Mouse (Mus musculus) urinary bladder, postnatal 10 days (tissue): ENCODE results near the gene Ccdc71l.

Experiments
- DNase-seq: peaks from one replicate; pipeline ENCODE4 v3.0.0; 2022; ENCODE audit warnings: low spot score

Ccdc71l gene

DNA sequence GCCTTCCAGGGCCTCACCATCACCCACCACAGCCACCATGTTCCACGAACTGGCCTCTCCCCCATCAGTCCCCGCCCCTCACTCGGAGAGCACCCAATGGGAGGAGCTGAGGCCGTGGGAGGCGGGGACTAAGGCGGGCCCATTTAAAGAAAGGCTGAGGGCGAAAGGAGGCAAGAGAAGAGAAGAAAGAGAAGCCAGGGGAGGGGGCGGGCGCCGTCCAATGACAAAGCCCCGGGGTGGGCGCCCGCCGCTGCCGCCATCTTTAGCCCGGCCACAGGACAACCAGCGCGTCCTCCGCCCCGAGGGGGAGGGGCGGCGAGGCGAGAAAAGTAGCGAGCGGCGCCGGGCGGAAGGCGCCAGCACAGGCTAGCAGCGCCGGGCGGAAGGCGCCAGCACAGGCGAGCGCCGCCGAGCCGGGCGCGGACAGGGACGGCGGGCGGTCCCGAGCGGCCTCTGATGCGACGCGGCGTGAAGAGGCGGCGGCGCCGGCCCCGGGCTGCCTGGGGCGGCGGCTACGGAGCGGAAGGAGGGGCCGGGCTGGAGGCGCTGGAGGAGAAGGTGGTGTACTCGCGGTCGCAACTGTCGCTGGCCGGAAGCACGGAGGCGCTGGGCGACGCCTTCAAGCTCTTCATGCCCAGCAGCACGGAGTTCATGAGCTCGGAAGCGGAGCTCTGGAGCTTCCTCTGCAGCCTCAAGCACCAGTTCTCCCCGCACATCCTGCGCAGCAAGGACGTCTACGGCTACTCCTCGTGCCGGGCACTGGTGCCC, at the start of gene Ccdc71l:
Gene Ccdc71l, plus strand, starts transcription at position 177 of the 768 bp plus-strand sequence.
- DNase-seq: peak; percentile 40

- no peak for DNase-seq
Observed at GRCm38 (mm10) chr12:32339078-32339477, 39.4 kb upstream of the Ccdc71l start.

DNA sequence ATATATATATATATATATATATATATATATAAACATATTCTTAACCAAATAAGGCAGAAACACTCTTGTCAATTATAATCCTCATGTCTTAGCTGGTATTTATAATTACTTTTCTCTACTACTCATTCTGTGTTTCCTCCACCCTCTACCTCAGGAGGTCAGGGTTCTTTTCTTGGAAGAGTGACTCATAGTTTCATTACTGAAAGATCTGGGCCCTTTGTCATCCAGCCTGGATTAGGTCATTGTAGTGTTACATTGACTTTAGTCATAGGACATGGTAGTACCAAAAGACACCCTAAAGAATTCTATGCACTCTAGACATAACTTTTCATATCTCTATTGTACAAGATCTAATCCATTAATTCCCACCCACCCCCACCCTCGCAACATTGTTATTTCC, 35.0 kb upstream of the Ccdc71l start:
- no peak for DNase-seq

GRCm38 (mm10) chr12:32346121-32346520, 32.4 kb upstream of the Ccdc71l start:
- no peak for DNase-seq

DNA sequence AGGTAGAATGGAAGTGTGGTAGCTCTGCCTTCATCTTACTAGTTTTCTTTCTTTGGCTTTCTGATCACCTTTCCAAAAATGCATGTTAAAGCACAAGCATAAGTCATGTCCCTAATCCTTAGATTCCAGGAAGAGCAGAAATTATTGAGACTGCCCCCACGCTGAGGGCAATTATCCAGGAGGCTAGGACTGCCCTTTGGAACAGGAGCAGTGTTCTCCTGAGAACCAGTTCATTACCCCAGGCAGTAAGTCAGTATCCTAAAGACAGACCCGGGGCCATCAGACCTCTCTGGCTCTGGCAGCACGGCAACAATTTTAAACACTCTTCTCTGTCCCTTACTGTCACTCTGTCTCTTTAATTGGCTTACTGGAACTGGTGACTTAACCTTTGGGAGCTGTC, 30.0 kb upstream of the Ccdc71l start:
- no peak for DNase-seq

GRCm38 (mm10) chr12:32351874-32352273, 26.6 kb upstream of the Ccdc71l start:
- DNase-seq: no peak

DNA sequence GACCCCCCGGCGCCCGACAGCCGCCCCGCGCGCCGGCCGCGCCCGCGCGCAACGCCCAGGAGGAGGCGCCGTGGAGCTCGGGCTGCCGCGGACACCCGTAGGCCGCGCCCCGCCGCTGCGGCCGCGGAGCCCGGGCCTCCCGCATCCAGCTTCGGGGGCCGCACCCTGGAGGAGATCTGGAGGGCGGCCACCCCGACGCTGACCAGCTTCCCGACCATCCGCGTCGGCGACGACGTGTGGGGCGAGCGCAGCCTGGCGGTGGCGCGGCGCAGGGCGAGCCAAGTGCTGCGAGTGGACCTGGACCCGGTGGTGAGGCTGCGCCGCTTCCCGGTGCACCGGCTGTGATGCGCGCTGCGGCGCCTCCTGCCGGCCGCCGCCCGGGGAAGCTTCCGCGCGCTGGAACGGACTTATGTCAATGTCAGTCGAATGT, 807 bp downstream of the Ccdc71l start:
- DNase-seq: peak; percentile 39

- no peak for DNase-seq
Observed at GRCm38 (mm10) chr12:32379731-32380130, 1.2 kb downstream of the Ccdc71l start.

DNA sequence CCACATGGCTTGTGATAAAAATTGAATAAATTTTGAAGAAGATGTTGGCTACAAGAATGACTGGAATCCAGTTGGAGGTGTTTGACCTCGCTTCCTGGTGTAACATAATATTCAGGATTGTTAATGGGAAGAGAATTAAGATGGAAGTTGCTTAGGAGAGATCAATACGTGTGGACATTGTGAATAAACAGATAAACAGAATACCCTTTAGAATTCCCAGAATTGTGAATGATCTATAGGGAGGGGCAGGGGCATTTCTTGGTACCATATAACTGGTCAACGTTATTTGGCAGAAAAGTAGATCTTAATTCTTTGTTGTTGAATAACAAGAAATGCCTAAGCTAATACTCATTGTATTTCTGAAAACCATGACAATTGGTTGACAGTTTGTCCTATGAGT, 2.0 kb downstream of the Ccdc71l start:
- no peak for DNase-seq

DNA sequence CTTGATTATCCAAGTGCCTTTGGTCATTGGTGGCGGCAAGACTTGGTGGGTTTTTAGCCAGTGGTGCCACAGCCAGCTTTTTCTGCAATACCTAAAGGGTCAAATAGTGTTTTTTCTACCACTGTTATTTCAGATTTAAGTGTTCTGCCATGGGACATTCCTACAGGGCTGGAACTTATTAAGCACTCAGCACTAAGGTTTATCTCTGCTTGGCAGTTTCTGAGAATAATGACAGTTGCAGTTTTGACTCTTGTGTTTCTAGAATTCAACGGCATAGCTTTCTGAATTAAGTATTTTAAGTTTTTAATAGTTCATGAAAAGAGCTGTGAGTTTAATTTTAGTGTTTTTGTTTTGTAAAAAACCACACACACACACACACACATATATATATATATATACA, 2.5 kb downstream of the Ccdc71l start:
- no peak for DNase-seq

DNA sequence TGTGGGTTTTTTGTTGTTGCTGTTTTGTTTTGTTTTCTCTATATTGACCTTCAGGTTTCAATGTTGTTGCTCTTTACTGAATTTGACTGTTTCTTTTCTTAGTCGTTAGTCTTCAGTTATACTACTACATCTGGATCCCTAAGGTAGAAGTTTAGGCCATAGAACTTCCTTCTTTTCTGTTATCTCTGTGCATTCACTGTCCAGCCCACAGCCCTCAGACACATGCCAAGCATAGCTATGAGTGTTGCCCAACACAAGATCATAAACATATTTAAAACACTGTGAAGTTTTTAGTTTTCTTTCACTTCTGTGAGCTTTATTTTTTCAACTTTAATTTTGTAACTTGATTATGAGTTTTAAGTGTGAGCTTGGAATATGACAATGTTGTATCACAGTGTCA, 41.0 kb downstream of the Ccdc71l start:
- no peak for DNase-seq

DNA sequence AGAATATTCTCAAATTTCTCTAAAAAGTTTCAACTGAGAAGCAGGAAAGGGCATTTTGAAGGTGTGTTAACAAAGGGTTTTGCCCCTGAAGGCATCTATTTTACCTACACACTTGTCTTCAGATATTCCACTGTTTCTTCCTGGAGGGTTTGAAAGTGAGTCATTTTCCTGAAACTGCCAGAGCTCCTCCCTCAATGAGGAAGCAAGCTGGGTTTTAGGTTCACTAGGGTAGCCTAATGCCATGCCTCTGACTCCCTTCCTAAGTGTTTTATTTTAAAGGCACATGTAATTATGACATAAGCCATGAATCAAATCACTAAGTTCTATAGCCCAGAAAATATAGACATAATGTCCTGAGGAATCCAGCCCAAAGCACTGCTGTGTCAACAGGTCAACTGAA, 49.3 kb downstream of the Ccdc71l start:
- DNase-seq: no peak

DNA sequence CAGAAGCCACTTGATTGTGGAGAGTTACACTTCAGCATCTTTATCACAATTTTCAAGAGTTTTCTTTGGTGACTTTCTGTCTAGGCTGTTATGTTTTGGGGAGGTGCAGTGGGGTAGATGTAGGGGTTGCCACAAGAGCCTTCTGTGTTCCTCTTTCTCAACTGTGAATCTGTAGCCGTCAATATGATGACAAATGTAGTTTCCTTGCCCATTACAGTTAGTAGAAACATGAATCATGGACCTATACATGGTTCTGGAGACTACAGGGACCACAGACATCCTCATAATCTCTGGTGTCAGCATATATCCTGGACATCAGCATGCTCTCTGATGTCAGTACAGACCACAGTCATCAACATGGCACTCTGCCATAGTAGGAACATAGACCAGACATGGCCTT, 52.5 kb downstream of the Ccdc71l start:
- DNase-seq: no peak
